In genomic region chr19:41686194-41686593, GRCm38 (mm10) we compare ENCODE assay signal across 16 mouse cellular contexts. TPM values are rescaled to one million over a fixed set of nuclear protein-coding genes. Genes with fewer than 3 reads are reported as not detected.
A peak's percentile ranks its signal among the peaks of the same experiment; 100 is the strongest.
DNase-seq lines count a peak whose midpoint lies in the region; ATAC-seq and TF ChIP-seq lines count a peak whose summit lies in the region.
"Had no signal": no experiment of that assay in that cellular context is flagged by ENCODE, and none has a peak within 500 bp of the region (broad histone marks: within the 10 kb centered on the region; RNA-seq: fewer than 3 reads in every experiment).

No protein-coding gene starts in this region.

- no peak for DNase-seq in gastrocnemius, adult 2 months
- no peak for DNase-seq in gastrocnemius, adult 8-10 months (ENCODE audit: low spot score in 2 of 2)
- DNase-seq in lung, embryonic 14.5 days: no peak
- no peak for DNase-seq in lung, postnatal 36 days
- peak; percentile 40 for DNase-seq in ES-E14 (ENCODE audit: low read depth, low spot score)
- DNase-seq in induced T-regulatory cell, adult 2 months (ENCODE audit: low read depth): peak; percentile 17
- DNase-seq in spleen, adult 12 weeks (ENCODE audit: low spot score): no peak
- DNase-seq: adrenal gland, adult 2 months; cerebellum, adult 9-10 months; gastrocnemius, postnatal 10 days; heart, postnatal 36 days had no signal

- no peaks in the 10 kb centered on the region for H3K36me3 ChIP-seq in lung, embryonic 14.5 days (ENCODE audit: insufficient read depth)
- H3K36me3 ChIP-seq in ES-E14 (ENCODE audit: control insufficient read depth, insufficient read depth, low read length, poor library complexity, severe bottlenecking): no peaks in the 10 kb centered on the region
- H3K36me3 ChIP-seq: heart, embryonic 12.5 days; limb, embryonic 15.5 days; stomach, embryonic 15.5 days had no signal

- no peak overlapping the region for H3K27ac ChIP-seq in gastrocnemius, adult 2 months
- H3K27ac ChIP-seq in lung, embryonic 14.5 days (ENCODE audit: low read depth): no peak overlapping the region
- H3K27ac ChIP-seq in ES-E14 (ENCODE audit: insufficient read depth, low read depth, low read length, poor library complexity, severe bottlenecking): no peak overlapping the region
- H3K27ac ChIP-seq: limb, embryonic 15.5 days; stomach, embryonic 15.5 days had no signal

- WGBS in lung, embryonic 14.5 days: 93% methylated on average over 2 of the region's 2 CpGs

- no peak overlapping the region for H3K4me3 ChIP-seq in gastrocnemius, adult 2 months
- H3K4me3 ChIP-seq in lung, embryonic 14.5 days (ENCODE audit: low read depth, low read length): no peak overlapping the region
- H3K4me3 ChIP-seq in ES-E14 (ENCODE audit: insufficient read depth in 1 of 2, low read depth in 1 of 2, low read length in 2 of 2, poor library complexity in 1 of 2, severe bottlenecking in 1 of 2): no peak overlapping the region
- H3K4me3 ChIP-seq: heart, embryonic 12.5 days; limb, embryonic 15.5 days; stomach, embryonic 15.5 days had no signal

- no peak overlapping the region for H3K9ac ChIP-seq in lung, embryonic 14.5 days
- no peak overlapping the region for H3K9ac ChIP-seq in ES-E14 (ENCODE audit: insufficient read depth, low read depth, low read length, poor library complexity, severe bottlenecking)
- H3K9ac ChIP-seq: heart, embryonic 12.5 days; limb, embryonic 15.5 days; stomach, embryonic 15.5 days had no signal

- no peaks in the 10 kb centered on the region for H3K9me3 ChIP-seq in lung, embryonic 14.5 days (ENCODE audit: low read depth, low read length)
- no peaks in the 10 kb centered on the region for H3K9me3 ChIP-seq in ES-E14 (ENCODE audit: control insufficient read depth, insufficient read depth, low read depth, low read length)
- H3K9me3 ChIP-seq: heart, embryonic 12.5 days; limb, embryonic 15.5 days; stomach, embryonic 15.5 days had no signal

- intact Hi-C loops in gastrocnemius, adult 2 months (cut with DNase I): no loop called here

- H3K27me3 ChIP-seq in lung, embryonic 14.5 days (ENCODE audit: insufficient read depth, low read length): no peaks in the 10 kb centered on the region
- H3K27me3 ChIP-seq: stomach, embryonic 15.5 days had no signal

- H3K4me2 ChIP-seq in lung, embryonic 14.5 days: no peak overlapping the region
- H3K4me2 ChIP-seq: heart, embryonic 12.5 days; limb, embryonic 15.5 days; stomach, embryonic 15.5 days had no signal

- peak; percentile 20; the same call in 1 of the 2 replicates for TF ChIP-seq CTCF in gastrocnemius, adult 2 months (IDR thresholded peaks at IDR 0.05)
- 0 out of 2 replicates have a peak, but pooled peaks have one; percentile 18 for TF ChIP-seq CTCF in lung, embryonic 14.5 days (IDR thresholded peaks at IDR 0.05; ENCODE audit: low read depth)

- H3K4me1 ChIP-seq in lung, embryonic 14.5 days (ENCODE audit: insufficient read depth): no peaks in the 10 kb centered on the region
- H3K4me1 ChIP-seq in ES-E14 (ENCODE audit: control insufficient read depth in 2 of 2, insufficient read depth in 2 of 2, low read length in 2 of 2, poor library complexity in 1 of 2): no peaks in the 10 kb centered on the region
- H3K4me1 ChIP-seq: heart, embryonic 12.5 days; limb, embryonic 15.5 days; stomach, embryonic 15.5 days had no signal

- in situ Hi-C loops in ES-E14 (cut with MboI; ENCODE audit: low sequenced_read_pairs in 2 of 2, unreplicated experiment in 2 of 2): no loop called here

- no peak for ATAC-seq in lung, embryonic 14.5 days (ENCODE audit: insufficient read depth)
- no peak for ATAC-seq in megakaryocyte progenitor cell, adult 5-6 weeks (replicated peaks; ENCODE audit: poor library complexity)

TF ChIP-seq in ES-E14, 5 proteins besides CTCF, POLR2A, EP300 and RAD21:
- no peak for TF ChIP-seq ZNF384 (IDR thresholded peaks at IDR 0.05; ENCODE audit: low read depth, low read length)
- no peak for TF ChIP-seq ZC3H11A (IDR thresholded peaks at IDR 0.05; ENCODE audit: borderline replicate concordance, low read depth, low read length)
- TF ChIP-seq HCFC1 (IDR thresholded peaks at IDR 0.05; ENCODE audit: borderline replicate concordance, insufficient read depth, low read length): no peak
- TF ChIP-seq CHD2 (IDR thresholded peaks at IDR 0.05; ENCODE audit: low read depth, low read length): no peak
- TF ChIP-seq MAFK (IDR thresholded peaks at IDR 0.05; ENCODE audit: insufficient read depth, low read depth, low read length): no peak

RNA-seq across cellular contexts. Expression of gene Slit1, which starts 57.3 kb away (rescaled TPM):
- under 1 TPM; 0.28 to 0.81 TPM for total RNA-seq in gastrocnemius, adult 2 months (2021)
- total RNA-seq in gastrocnemius, adult 8-10 months (2022): 1 to 10 TPM in 1 of 4 experiments, under 1 TPM in 3; 0.21 to 1.7 (median 0.76) TPM
- polyA plus RNA-seq in lung, embryonic 14.5 days (2014; fragmentation: Nextera tagmentation; extraction: Ambion mirVana): 0.08 and 0.24 TPM in 2 replicates
- total RNA-seq in ES-E14 (2012; rRNA removed): 1.2 and 1.4 TPM in 2 replicates
- not detected in 2 replicates for total RNA-seq in megakaryocyte progenitor cell, adult 5-6 weeks (2015)
- 0.03 and 0.29 TPM in 2 replicates for total RNA-seq in megakaryocyte progenitor cell, adult 5-6 weeks (2017)
- polyA plus RNA-seq: C2C12 had no signal

Comparison
In these comparisons a context has a peak if more than half of its experiments do, and no peak if none do; other contexts are left out.
1. DNase-seq: peak in ES-E14 (single experiment) and induced T-regulatory cell, adult 2 months (single experiment); none in gastrocnemius, adult 2 months (single experiment), gastrocnemius, adult 8-10 months (0 of 2), lung, embryonic 14.5 days (single experiment), lung, postnatal 36 days (single experiment) and spleen, adult 12 weeks (single experiment).